Mouse (Mus musculus) embryonic facial prominence, embryonic 14.5 days (tissue): Measurements from ENCODE around the gene Spata17. TPM values are rescaled to one million over a fixed set of nuclear protein-coding genes. Genes with fewer than 3 reads are reported as not detected.

Experiments used
- ATAC-seq: fragments of 200-750 bp; cut with Nextera tagmentation; 2 replicates; pipeline ENCODE4 v1.8.0; 2017; ENCODE audit warnings: low read depth, moderate number of reproducible peaks, moderate TSS enrichment
- DNase-seq: peaks from one replicate; pipeline ENCODE4 v3.0.0-alpha.2; 2015; ENCODE audit warnings: low spot score
- H3K27ac ChIP-seq: fragments of 300-500 bp; sonication (generic); replicated peaks from 2 replicates; pipeline ENCODE4 v1.5.1; 2014; ENCODE audit warnings: low read depth, mild to moderate bottlenecking, low read length, moderate library complexity
- H3K27me3 ChIP-seq: fragments of 300-500 bp; sonication (generic); replicated peaks from 2 replicates; pipeline ENCODE4 v1.6.1; 2014; ENCODE audit warnings: low read length; ENCODE audit not compliant: control insufficient read depth, insufficient read depth
- H3K36me3 ChIP-seq: fragments of 300-500 bp; sonication (generic); 2 replicates; pipeline ENCODE4 v1.6.1; 2014; ENCODE audit warnings: low read length, mixed read lengths; ENCODE audit not compliant: control insufficient read depth, insufficient read depth
- H3K4me1 ChIP-seq: fragments of 300-500 bp; sonication (generic); 2 replicates; pipeline ENCODE4 v1.6.1; 2014; ENCODE audit warnings: antibody characterized with exemption, low read length; ENCODE audit not compliant: control insufficient read depth, insufficient read depth
- H3K4me2 ChIP-seq: fragments of 300-500 bp; sonication (generic); 2 replicates; pipeline ENCODE4 v1.6.1; 2014; ENCODE audit warnings: low read depth, mild to moderate bottlenecking, low read length, moderate library complexity, mixed read lengths
- H3K4me3 ChIP-seq: fragments of 300-500 bp; sonication (generic); 2 replicates; pipeline ENCODE4 v1.5.1; 2014; ENCODE audit warnings: low read depth, mild to moderate bottlenecking, low read length
- H3K9ac ChIP-seq: fragments of 300-500 bp; sonication (generic); 2 replicates; pipeline ENCODE4 v1.6.1; 2014; ENCODE audit warnings: low read depth, mild to moderate bottlenecking, low read length, moderate library complexity, mixed read lengths
- H3K9me3 ChIP-seq: fragments of 300-500 bp; sonication (generic); 2 replicates; pipeline ENCODE4 v1.6.1; 2016; ENCODE audit warnings: low read length; ENCODE audit not compliant: control insufficient read depth
- WGBS: fragments of 180-500 bp; shearing (Covaris S2); extraction: QIAGEN DNeasy Blood & Tissue Kit; methylation state at CpG from one replicate; pipeline ENCODE4 v1.1.7; 2014; 5-methylcytosine and 5-hydroxymethylcytosine counted together
- polyA plus RNA-seq: library from polyadenylated mRNA; unstranded; fragments of >200 nt; fragmentation: Nextera tagmentation; extraction: Ambion mirVana; gene quantifications from 2 replicates; pipeline ENCODE4 v1.2.1, GENCODE M21; 2014

Spata17 gene
- polyA plus RNA-seq, 1 experiment from 2014 or later, result 1.1 TPM

GRCm38 (mm10) chr1:187053862-187054261, 161.4 kb downstream of the Spata17 start:
- no peak overlapping the region for H3K4me3 ChIP-seq
- no peaks in the 10 kb centered on the region for H3K36me3 ChIP-seq
- 82% methylated on average over 3 of the region's 3 CpGs for WGBS
- ATAC-seq (no peak), DNase-seq (no peak)
- H3K4me1 ChIP-seq, result no peaks in the 10 kb centered on the region
- H3K4me2 ChIP-seq, result no peak overlapping the region
- H3K27ac ChIP-seq, result no peak overlapping the region
- no peaks in the 10 kb centered on the region for H3K9me3 ChIP-seq
- H3K27me3 ChIP-seq, result no peaks in the 10 kb centered on the region
- no peak overlapping the region for H3K9ac ChIP-seq

- WGBS, result 61% methylated on average over 5 of the region's 5 CpGs
- Histone ChIP-seq H3K4me2 (no peak overlapping the region), H3K4me1 (no peaks in the 10 kb centered on the region), H3K27ac (no peak overlapping the region), H3K36me3 (no peaks in the 10 kb centered on the region), H3K9ac (no peak overlapping the region), H3K27me3 (no peaks in the 10 kb centered on the region), H3K4me3 (no peak overlapping the region), H3K9me3 (no peaks in the 10 kb centered on the region)
- no peak for DNase-seq
- no peak for ATAC-seq
Observed at GRCm38 (mm10) chr1:187052532-187052931, 162.7 kb downstream of the Spata17 start.

GRCm38 (mm10) chr1:187051296-187051695, 164.0 kb downstream of the Spata17 start:
- no peak for DNase-seq
- no peaks in the 10 kb centered on the region for H3K9me3 ChIP-seq
- 86% methylated on average over 8 of the region's 8 CpGs for WGBS
- H3K36me3 ChIP-seq, result no peaks in the 10 kb centered on the region
- H3K4me1 ChIP-seq, result no peaks in the 10 kb centered on the region
- no peak for ATAC-seq
- H3K9ac ChIP-seq, result no peak overlapping the region
- no peak overlapping the region for H3K27ac ChIP-seq
- no peak overlapping the region for H3K4me2 ChIP-seq
- no peaks in the 10 kb centered on the region for H3K27me3 ChIP-seq
- H3K4me3 ChIP-seq, result no peak overlapping the region

- Histone ChIP-seq H3K9me3 (no peaks in the 10 kb centered on the region), H3K27ac (no peak overlapping the region), H3K36me3 (no peaks in the 10 kb centered on the region), H3K9ac (no peak overlapping the region), H3K27me3 (no peaks in the 10 kb centered on the region), H3K4me2 (no peak overlapping the region), H3K4me1 (no peaks in the 10 kb centered on the region), H3K4me3 (no peak overlapping the region)
- 91% methylated on average over 9 of the region's 9 CpGs for WGBS
- DNase-seq, result no peak
- ATAC-seq, result no peak
Observed at GRCm38 (mm10) chr1:187048681-187049288, 166.5 kb downstream of the Spata17 start.

DNA sequence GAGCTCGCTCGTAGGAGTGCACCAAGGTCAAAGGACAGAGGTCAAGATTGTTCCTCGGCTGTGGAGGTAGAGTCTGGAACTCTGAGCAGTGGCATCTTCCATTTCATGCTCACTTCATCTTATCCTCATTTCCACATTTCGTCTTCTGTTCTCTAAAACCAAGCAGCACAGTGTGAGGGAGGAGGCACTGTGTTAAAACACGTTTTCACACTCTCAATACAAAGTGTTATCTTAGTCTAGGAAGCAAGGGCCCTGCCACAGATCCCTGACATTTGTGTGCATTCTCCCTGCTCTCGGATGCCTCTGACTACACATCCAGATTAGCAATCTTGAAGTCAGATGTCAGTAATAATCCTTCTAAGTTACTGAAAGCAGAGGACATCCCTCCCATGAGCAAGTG, 170.5 kb downstream of the Spata17 start:
- no peaks in the 10 kb centered on the region for H3K4me1 ChIP-seq
- H3K4me3 ChIP-seq, result no peak overlapping the region
- H3K9ac ChIP-seq, result no peak overlapping the region
- H3K27ac ChIP-seq, result no peak overlapping the region
- ATAC-seq (no peak), DNase-seq (no peak)
- WGBS, result 54% methylated on average over 6 of the region's 6 CpGs
- no peaks in the 10 kb centered on the region for H3K36me3 ChIP-seq
- no peak overlapping the region for H3K4me2 ChIP-seq
- H3K9me3 ChIP-seq, result no peaks in the 10 kb centered on the region
- no peaks in the 10 kb centered on the region for H3K27me3 ChIP-seq

DNA sequence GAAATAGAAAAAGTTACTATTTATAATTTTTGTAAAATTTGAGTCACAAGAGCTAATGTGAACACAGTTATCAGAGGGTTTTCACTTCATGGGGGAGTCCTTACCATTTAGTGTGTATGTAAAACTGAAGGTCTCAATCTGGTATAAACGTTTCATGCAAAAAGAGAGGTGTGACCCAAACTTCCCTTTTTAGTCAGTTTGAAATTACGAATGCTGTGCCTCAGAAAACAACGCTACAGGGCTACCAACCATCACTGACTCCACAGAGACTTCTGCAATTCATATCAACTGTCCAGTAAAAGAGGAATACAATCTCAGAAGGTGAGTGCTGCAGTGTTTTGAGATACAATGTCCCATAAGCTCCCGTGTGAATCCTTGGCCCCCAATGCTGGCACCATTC, 175.5 kb downstream of the Spata17 start:
- no peak overlapping the region for H3K9ac ChIP-seq
- WGBS, result 78% methylated on average over 4 of the region's 4 CpGs
- H3K27me3 ChIP-seq, result no peaks in the 10 kb centered on the region
- no peak overlapping the region for H3K4me3 ChIP-seq
- no peak overlapping the region for H3K27ac ChIP-seq
- no peak for DNase-seq
- H3K4me1 ChIP-seq, result no peaks in the 10 kb centered on the region
- no peak overlapping the region for H3K4me2 ChIP-seq
- no peaks in the 10 kb centered on the region for H3K36me3 ChIP-seq
- ATAC-seq, result no peak
- H3K9me3 ChIP-seq, result no peaks in the 10 kb centered on the region

DNA sequence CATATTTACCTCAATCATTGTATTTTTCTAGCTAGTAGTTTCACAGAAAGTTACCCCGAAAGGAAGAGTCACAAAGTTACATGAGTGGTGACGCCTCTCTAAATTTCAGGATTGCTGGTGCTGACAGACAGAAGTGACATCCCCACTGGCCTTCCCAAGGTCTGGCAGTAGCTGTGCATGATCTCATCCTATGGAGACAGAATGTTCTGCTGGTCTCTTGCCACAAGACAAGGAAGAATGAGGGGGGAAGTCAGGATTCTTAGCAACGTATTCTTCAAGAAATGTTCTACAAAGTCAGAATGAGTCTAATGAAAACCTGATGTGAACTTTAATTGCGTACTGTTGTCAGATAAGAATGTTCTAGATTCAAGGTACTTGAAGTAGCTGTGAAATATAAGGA, 179.5 kb downstream of the Spata17 start:
- H3K36me3 ChIP-seq, result no peaks in the 10 kb centered on the region
- no peaks in the 10 kb centered on the region for H3K27me3 ChIP-seq
- H3K9me3 ChIP-seq, result no peaks in the 10 kb centered on the region
- ATAC-seq (no peak), DNase-seq (no peak)
- H3K27ac ChIP-seq, result no peak overlapping the region
- H3K4me2 ChIP-seq, result no peak overlapping the region
- H3K9ac ChIP-seq, result no peak overlapping the region
- WGBS, result 78% methylated on average over 4 of the region's 4 CpGs
- no peaks in the 10 kb centered on the region for H3K4me1 ChIP-seq
- no peak overlapping the region for H3K4me3 ChIP-seq

DNA sequence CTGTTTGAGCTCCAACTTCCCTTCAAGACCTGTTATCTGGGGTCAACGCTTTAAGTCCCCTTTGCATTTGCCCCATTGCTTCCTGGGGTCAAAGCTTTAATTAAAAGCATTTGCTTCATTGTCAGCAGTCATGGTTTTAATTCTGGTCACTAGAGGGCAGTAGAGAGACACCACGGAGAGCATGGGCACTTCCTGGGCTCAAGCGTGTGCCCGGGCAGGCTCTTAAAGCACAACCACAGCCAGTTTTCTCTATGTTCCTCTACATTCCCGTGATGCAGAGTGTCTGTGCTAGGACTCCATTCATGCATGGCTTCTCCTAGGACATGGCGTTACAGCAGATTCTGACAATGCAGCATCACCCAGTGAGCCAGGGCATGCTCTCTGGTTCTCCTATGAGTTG, 183.5 kb downstream of the Spata17 start:
- ATAC-seq (no peak), DNase-seq (peak; percentile 65)
- H3K27ac ChIP-seq, result no peak overlapping the region
- 41% methylated on average over 6 of the region's 6 CpGs for WGBS
- no peak overlapping the region for H3K4me2 ChIP-seq
- no peaks in the 10 kb centered on the region for H3K36me3 ChIP-seq
- no peaks in the 10 kb centered on the region for H3K9me3 ChIP-seq
- H3K4me1 ChIP-seq, result no peaks in the 10 kb centered on the region
- H3K9ac ChIP-seq, result no peak overlapping the region
- H3K4me3 ChIP-seq, result no peak overlapping the region
- H3K27me3 ChIP-seq, result no peaks in the 10 kb centered on the region

DNA sequence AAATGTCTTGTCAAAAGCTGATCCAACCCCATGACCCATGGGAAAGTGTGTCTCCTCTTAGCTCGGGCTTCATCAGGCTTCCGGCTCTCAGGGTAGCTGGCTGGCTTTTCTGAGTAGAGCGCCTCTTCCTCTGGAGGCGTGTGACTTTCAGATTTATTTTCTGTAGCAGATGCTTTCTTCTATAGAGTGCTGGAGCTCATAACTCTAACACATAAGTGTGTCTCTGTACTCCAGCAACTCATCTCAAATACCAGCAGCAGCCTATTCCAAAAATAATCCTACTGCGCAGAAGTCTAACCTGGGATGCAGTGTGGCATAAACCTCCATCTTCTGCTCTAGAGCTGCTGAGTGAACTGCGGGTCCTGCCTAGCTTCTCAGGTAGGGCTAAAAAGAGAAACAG, 186.4 kb downstream of the Spata17 start:
- WGBS, result 84% methylated on average over 6 of the region's 6 CpGs
- H3K4me3 ChIP-seq, result no peak overlapping the region
- no peaks in the 10 kb centered on the region for H3K9me3 ChIP-seq
- no peak overlapping the region for H3K4me2 ChIP-seq
- H3K27me3 ChIP-seq, result no peaks in the 10 kb centered on the region
- no peak overlapping the region for H3K9ac ChIP-seq
- ATAC-seq (no peak), DNase-seq (no peak)
- H3K36me3 ChIP-seq, result no peaks in the 10 kb centered on the region
- H3K4me1 ChIP-seq, result no peaks in the 10 kb centered on the region
- no peak overlapping the region for H3K27ac ChIP-seq
